Mouse (Mus musculus) central nervous system, embryonic 14 days (tissue): Measurements from ENCODE around the gene Acot11. TPM values are rescaled to one million over a fixed set of nuclear protein-coding genes. Genes with fewer than 3 reads are reported as not detected.

ENCODE experiments used
- polyA plus RNA-seq: library from polyadenylated mRNA; depleted of rRNA; stranded (reverse); fragments of >200 nt; gene quantifications from 2 replicates; pipeline ENCODE4 v1.2.3, GENCODE M21; 2012; rRNA removed

Acot11 gene
- 1.5 and 2.3 TPM in 2 replicates for polyA plus RNA-seq

GRCm38 (mm10) chr4:106804910-106805274, at the start of gene Acot11:
Gene Acot11 (minus strand): TSS chr4:106804998.

GRCm38 (mm10) chr4:106733636-106734035, 71.2 kb downstream of the Acot11 start, which contains the start of gene Fam151a:
Gene Fam151a (plus strand): TSS chr4:106733889.

GRCm38 (mm10) chr4:106730814-106731213, 74.0 kb downstream of the Acot11 start, which contains the start of gene Mroh7:
Gene Mroh7 (minus strand): TSS chr4:106730925.

Other genes starting within 250 kb of the Acot11 start
- 66.1 and 69.8 TPM in 2 replicates for gene Dhcr24, start 244.0 kb downstream of the Acot11 start, polyA plus RNA-seq
- gene Lexm, start 187.8 kb downstream of the Acot11 start, polyA plus RNA-seq, result 0.05 TPM in 1 of 2 replicates, not detected in the other
- gene Ttc22, start 182.6 kb downstream of the Acot11 start, polyA plus RNA-seq, result 1.5 and 2.6 TPM in 2 replicates
- 10.4 and 11.6 TPM in 2 replicates for gene Pars2, start 153.9 kb downstream of the Acot11 start, polyA plus RNA-seq
- 189 and 203 TPM in 2 replicates for gene Ttc4, start 126.1 kb downstream of the Acot11 start, polyA plus RNA-seq
- 1.5 TPM in 2 replicates for gene Mroh7, start 74.1 kb downstream of the Acot11 start, polyA plus RNA-seq
- gene Fam151a, start 71.1 kb downstream of the Acot11 start, polyA plus RNA-seq, result 0.05 TPM in 1 of 2 replicates, not detected in the other
- gene Ssbp3, start 105.7 kb upstream of the Acot11 start, polyA plus RNA-seq, result 258 and 267 TPM in 2 replicates